Mouse (Mus musculus): ENCODE data around the gene Hnf1a. TPM values are rescaled to one million over a fixed set of nuclear protein-coding genes. Genes with fewer than 3 reads are reported as not detected.

Gene Hnf1a
- total RNA-seq (2021): not detected
- long read RNA-seq, experiment 1: 0 reads
- long read RNA-seq, experiment 2: 0 reads

GRCm38 (mm10) chr5:114970824-114971227, at the start of gene Hnf1a:
Hnf1a (minus strand) TSS chr5:114971094.
- intact Hi-C loops (cut with DNase I): loop anchor here (10.0 kb wide), 1 partner anchor 194 kb away; no protein-coding TSS in a partner anchor
- no peak for DNase-seq (ENCODE audit: low spot score in 2 of 2)

- no peak for DNase-seq (ENCODE audit: low spot score in 2 of 2)
- intact Hi-C loops (cut with DNase I): no loop called here
Measured at GRCm38 (mm10) chr5:115018813-115019212, 47.9 kb upstream of the Hnf1a start.

GRCm38 (mm10) chr5:115018270-115018669, 47.4 kb upstream of the Hnf1a start:
- no peak for DNase-seq (ENCODE audit: low spot score in 2 of 2)
- intact Hi-C loops (cut with DNase I): no loop called here

- DNase-seq (ENCODE audit: low spot score in 2 of 2): no peak
- intact Hi-C loops (cut with DNase I): no loop called here
Measured at GRCm38 (mm10) chr5:115015121-115015520, 44.2 kb upstream of the Hnf1a start.

- intact Hi-C loops (cut with DNase I): loop anchor here (5.0 kb wide), 1 partner anchor 63 kb away; no protein-coding TSS in a partner anchor
- DNase-seq (ENCODE audit: low spot score in 2 of 2): no peak
Measured at GRCm38 (mm10) chr5:115014570-115014969, 43.7 kb upstream of the Hnf1a start.

GRCm38 (mm10) chr5:115013436-115013835, 42.5 kb upstream of the Hnf1a start:
- DNase-seq (ENCODE audit: low spot score in 2 of 2): no peak
- intact Hi-C loops (cut with DNase I): loop anchor here (5.0 kb wide), 1 partner anchor 64 kb away; no protein-coding TSS in a partner anchor

- DNase-seq (ENCODE audit: low spot score in 2 of 2): peak; percentile 16 to 36
- intact Hi-C loops (cut with DNase I): loop anchor here (5.0 kb wide), 1 partner anchor 66 kb away; no protein-coding TSS in a partner anchor
Measured at GRCm38 (mm10) chr5:115011519-115012261, 40.8 kb upstream of the Hnf1a start.

GRCm38 (mm10) chr5:115011217-115011518, 40.3 kb upstream of the Hnf1a start:
- DNase-seq (ENCODE audit: low spot score in 2 of 2): no peak
- intact Hi-C loops (cut with DNase I): loop anchor here (5.0 kb wide), 1 partner anchor 66 kb away; no protein-coding TSS in a partner anchor

GRCm38 (mm10) chr5:115010577-115011216, 39.8 kb upstream of the Hnf1a start, which contains the start of gene Sppl3:
Sppl3 (plus strand) TSS chr5:115011137.
- peak; percentile 93 to 96 for DNase-seq (ENCODE audit: low spot score in 2 of 2)
- intact Hi-C loops (cut with DNase I): loop anchor here (5.0 kb wide), 1 partner anchor 67 kb away; no protein-coding TSS in a partner anchor

- intact Hi-C loops (cut with DNase I): loop anchor here (5.0 kb wide), 1 partner anchor 67 kb away; no protein-coding TSS in a partner anchor
- no peak for DNase-seq (ENCODE audit: low spot score in 2 of 2)
Measured at GRCm38 (mm10) chr5:115009961-115010360, 39.1 kb upstream of the Hnf1a start.

- intact Hi-C loops (cut with DNase I): no loop called here
- no peak for DNase-seq (ENCODE audit: low spot score in 2 of 2)
Measured at GRCm38 (mm10) chr5:115009143-115009542, 38.2 kb upstream of the Hnf1a start.

- no peak for DNase-seq (ENCODE audit: low spot score in 2 of 2)
- intact Hi-C loops (cut with DNase I): no loop called here
Measured at GRCm38 (mm10) chr5:115008307-115008706, 37.4 kb upstream of the Hnf1a start.

- intact Hi-C loops (cut with DNase I): no loop called here
- no peak for DNase-seq (ENCODE audit: low spot score in 2 of 2)
Measured at GRCm38 (mm10) chr5:115007768-115008167, 36.9 kb upstream of the Hnf1a start.

GRCm38 (mm10) chr5:115003224-115003873, 32.5 kb upstream of the Hnf1a start:
- intact Hi-C loops (cut with DNase I): no loop called here
- no peak for DNase-seq (ENCODE audit: low spot score in 2 of 2)

GRCm38 (mm10) chr5:115002781-115003180, 31.9 kb upstream of the Hnf1a start:
- no peak for DNase-seq (ENCODE audit: low spot score in 2 of 2)
- intact Hi-C loops (cut with DNase I): no loop called here

GRCm38 (mm10) chr5:115001464-115001863, 30.6 kb upstream of the Hnf1a start:
- DNase-seq (ENCODE audit: low spot score in 2 of 2): no peak
- intact Hi-C loops (cut with DNase I): no loop called here

GRCm38 (mm10) chr5:115000503-115000902, 29.6 kb upstream of the Hnf1a start:
- DNase-seq (ENCODE audit: low spot score in 2 of 2): no peak
- intact Hi-C loops (cut with DNase I): no loop called here

GRCm38 (mm10) chr5:114997327-114997726, 26.4 kb upstream of the Hnf1a start:
- intact Hi-C loops (cut with DNase I): no loop called here
- DNase-seq (ENCODE audit: low spot score in 2 of 2): no peak

GRCm38 (mm10) chr5:114996447-114996846, 25.6 kb upstream of the Hnf1a start:
- intact Hi-C loops (cut with DNase I): no loop called here
- DNase-seq (ENCODE audit: low spot score in 2 of 2): no peak

GRCm38 (mm10) chr5:114985074-114985473, 14.2 kb upstream of the Hnf1a start:
- intact Hi-C loops (cut with DNase I): no loop called here
- DNase-seq (ENCODE audit: low spot score in 2 of 2): no peak
